Mouse (Mus musculus) ES-Bruce4 (cell line): Measurements from ENCODE around the gene Ankrd2. TPM values are rescaled to one million over a fixed set of nuclear protein-coding genes. Genes with fewer than 3 reads are reported as not detected.
A peak's percentile ranks its signal among the peaks of the same experiment; 100 is the strongest.

Experiments
- H3K27ac ChIP-seq: 2 replicates; pipeline ENCODE4 v1.5.1; 2012; ENCODE audit warnings: low read length, inconsistent platforms; ENCODE audit not compliant: insufficient read depth
- H3K27me3 ChIP-seq: 2 replicates; pipeline ENCODE4 v1.6.1; 2012; ENCODE audit warnings: mild to moderate bottlenecking, low read length, inconsistent platforms; ENCODE audit not compliant: control insufficient read depth, poor library complexity, insufficient read depth, severe bottlenecking
- H3K36me3 ChIP-seq: 2 replicates; pipeline ENCODE4 v1.6.1; 2012; ENCODE audit warnings: inconsistent platforms, mild to moderate bottlenecking, low read length, moderate library complexity; ENCODE audit not compliant: control insufficient read depth, poor library complexity, insufficient read depth, severe bottlenecking
- H3K4me1 ChIP-seq: one replicate; pipeline ENCODE4 v1.8.1; 2011; ENCODE audit warnings: low read length; ENCODE audit not compliant: control insufficient read depth, insufficient read depth
- H3K4me3 ChIP-seq: 2 replicates; pipeline ENCODE4 v1.5.1; 2011; ENCODE audit warnings: low read depth, mild to moderate bottlenecking, low read length
- H3K9ac ChIP-seq: 2 replicates; pipeline ENCODE4 v1.6.1; 2012; ENCODE audit warnings: low read depth, mild to moderate bottlenecking, inconsistent platforms; ENCODE audit not compliant: poor library complexity, severe bottlenecking
- H3K9me3 ChIP-seq: replicated peaks from 2 replicates; pipeline ENCODE4 v1.6.1; 2012; ENCODE audit warnings: mild to moderate bottlenecking, low read length, inconsistent platforms; ENCODE audit not compliant: control insufficient read depth, poor library complexity, insufficient read depth, severe bottlenecking
- CTCF ChIP-seq: IDR thresholded peaks from one replicate; pipeline ENCODE4 v1.8.1; 2011; ENCODE audit warnings: low read depth, low read length
- EP300 ChIP-seq: IDR thresholded peaks from 2 replicates; pipeline ENCODE4 v1.6.1; 2011; ENCODE audit warnings: low read depth, low read length; ENCODE audit not compliant: insufficient read depth
- POLR2A ChIP-seq: IDR thresholded peaks from one replicate; pipeline ENCODE4 v1.8.1; 2011; ENCODE audit warnings: low read length; ENCODE audit not compliant: insufficient read depth
- polyA plus RNA-seq: library from polyadenylated mRNA; stranded (reverse); fragments of >200 nt; gene quantifications from 2 replicates; pipeline ENCODE4 v1.2.4, GENCODE M21; 2011; ENCODE audit warnings: low read depth; ENCODE audit not compliant: missing spikeins, insufficient read depth, insufficient read length

Gene Ankrd2
- polyA plus RNA-seq, 1 experiment, result not detected

DNA sequence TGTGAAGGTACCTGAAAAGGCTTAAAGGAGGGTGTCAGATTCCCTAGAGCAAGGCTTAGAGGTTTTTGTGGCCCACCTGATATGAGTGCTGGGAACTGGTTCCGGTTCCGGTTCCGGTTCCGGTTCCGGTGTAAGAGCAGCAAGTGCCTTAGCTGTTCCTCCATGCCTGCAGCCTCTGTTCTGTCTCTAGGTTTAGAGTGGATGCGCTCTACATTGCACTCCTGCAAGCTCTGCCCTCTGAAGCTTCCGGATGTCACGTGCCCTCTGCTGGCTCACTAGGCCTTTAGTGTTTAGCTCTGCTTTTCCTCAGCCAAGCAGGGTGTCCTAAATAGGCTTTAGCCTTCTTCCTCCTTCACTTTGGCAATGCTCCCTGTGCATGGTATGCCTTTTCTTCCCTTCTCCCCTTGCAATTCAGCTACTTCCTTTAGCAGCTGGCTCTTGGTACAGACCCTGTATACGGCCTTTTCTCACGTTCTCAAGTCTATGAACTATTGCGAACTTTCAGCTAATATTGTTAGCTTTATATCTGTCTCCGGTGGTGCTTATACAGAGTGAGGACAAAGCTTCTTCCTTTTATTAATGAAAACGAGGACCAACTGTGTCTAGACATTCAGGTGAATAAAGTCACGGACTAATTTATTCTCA, 53.4 kb downstream of the Ankrd2 start:
- TF ChIP-seq CTCF (no peak), POLR2A (no peak), EP300 (no peak)
- Histone ChIP-seq H3K36me3 (peaks cover 2% of the 10 kb centered on the region; the same call in 1 of the 2 replicates), H3K4me1 (no peaks in the 10 kb centered on the region), H3K9me3 (no peaks in the 10 kb centered on the region), H3K4me3 (peak overlapping the region; percentile 30), H3K27me3 (no peaks in the 10 kb centered on the region), H3K9ac (peak overlapping the region; percentile 5; the same call in 1 of the 2 replicates), H3K27ac (peak overlapping the region; percentile 88)

DNA sequence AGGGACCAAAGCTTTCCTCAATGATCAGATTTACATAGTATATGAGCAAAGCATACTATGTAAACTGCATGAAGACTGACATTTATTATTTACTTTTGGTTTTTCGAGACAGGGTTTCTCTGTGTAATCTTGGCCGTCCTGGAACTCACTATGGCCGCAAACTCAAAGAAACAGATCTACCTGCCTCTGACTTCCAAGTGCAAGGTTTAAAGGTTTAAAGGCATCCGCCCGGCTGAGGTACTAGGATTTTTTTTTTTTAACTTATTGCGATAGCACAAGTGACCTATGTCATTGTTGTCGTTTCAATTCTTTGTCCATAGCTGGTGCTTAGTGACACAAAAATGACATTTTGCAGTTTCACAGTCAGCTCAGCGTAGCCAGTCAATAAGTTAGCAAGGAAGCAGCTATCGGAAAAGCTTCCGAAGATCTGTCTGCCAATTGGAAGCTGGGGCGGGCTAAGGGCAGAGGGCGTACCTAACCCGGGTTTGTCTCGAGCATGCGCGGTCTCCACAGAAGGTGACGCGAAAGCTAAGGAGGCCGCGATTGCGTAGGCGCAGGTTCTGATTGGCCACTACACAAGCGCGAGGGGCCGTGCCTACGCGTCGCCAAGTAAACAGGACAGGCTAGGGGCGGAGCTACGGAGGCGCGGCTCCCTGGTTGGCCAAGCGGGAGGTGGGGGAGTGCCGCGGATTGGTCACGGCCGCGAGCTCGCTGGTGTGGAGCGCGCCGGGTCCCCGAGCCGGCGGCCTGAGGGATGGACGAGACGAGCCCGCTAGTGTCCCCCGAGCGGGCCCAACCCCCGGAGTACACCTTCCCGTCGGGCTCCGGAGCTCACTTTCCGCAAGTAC, 54.2 kb downstream of the Ankrd2 start, which contains the start of gene Pi4k2a:
Gene Pi4k2a, plus strand, starts transcription at position 723 of the 848 bp plus-strand sequence.
- peak within 1 kb of the TSS; percentile 87 for H3K4me3 ChIP-seq
- H3K27me3 ChIP-seq, result no peaks in the 10 kb centered on the region
- peak within 1 kb of the TSS; percentile 88 for H3K27ac ChIP-seq
- H3K36me3 ChIP-seq, result peaks cover 2% of the 10 kb centered on the region; the same call in 1 of the 2 replicates
- TF ChIP-seq POLR2A (no peak), EP300 (no peak), CTCF (no peak)
- H3K4me1 ChIP-seq, result no peaks in the 10 kb centered on the region
- H3K9ac ChIP-seq, result peak within 1 kb of the TSS; percentile 91
- no peaks in the 10 kb centered on the region for H3K9me3 ChIP-seq

DNA sequence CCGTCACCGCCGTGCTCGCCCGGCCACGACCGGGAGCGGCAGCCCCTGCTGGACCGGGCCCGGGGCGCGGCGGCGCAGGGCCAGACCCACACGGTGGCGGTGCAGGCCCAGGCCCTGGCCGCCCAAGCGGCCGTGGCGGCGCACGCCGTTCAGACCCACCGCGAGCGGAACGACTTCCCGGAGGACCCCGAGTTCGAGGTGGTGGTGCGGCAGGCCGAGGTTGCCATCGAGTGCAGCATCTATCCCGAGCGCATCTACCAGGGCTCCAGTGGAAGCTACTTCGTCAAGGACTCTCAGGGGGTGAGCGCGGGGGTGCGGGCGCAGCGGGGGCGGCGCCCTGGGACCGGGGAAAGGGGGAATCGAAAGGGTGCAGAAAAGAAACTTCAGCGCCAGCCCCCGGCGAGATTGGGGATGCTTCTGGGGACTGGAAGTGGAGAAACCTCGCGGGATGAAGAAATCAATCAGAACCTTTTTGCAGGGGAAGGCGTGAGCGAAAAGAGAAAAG, 54.9 kb downstream of the Ankrd2 start:
- no peak for TF ChIP-seq EP300
- TF ChIP-seq POLR2A, result no peak
- TF ChIP-seq CTCF, result no peak
- no peaks in the 10 kb centered on the region for H3K4me1 ChIP-seq

More for the DNA sequence above, 54.9 kb downstream of the Ankrd2 start:
- no peak overlapping the region for H3K27ac ChIP-seq
- H3K27me3 ChIP-seq, result no peaks in the 10 kb centered on the region
- H3K4me3 ChIP-seq, result peak overlapping the region; percentile 87
- H3K9me3 ChIP-seq, result no peaks in the 10 kb centered on the region
- peaks cover 5% of the 10 kb centered on the region for H3K36me3 ChIP-seq
- H3K9ac ChIP-seq, result peak overlapping the region; percentile 91

Other genes starting within 250 kb of the Ankrd2 start
- gene Arhgap19, start 234.0 kb upstream of the Ankrd2 start, polyA plus RNA-seq, result 75.7 and 80.1 TPM in 2 replicates
- gene Frat1, start 206.0 kb upstream of the Ankrd2 start, polyA plus RNA-seq, result 2.1 and 2.3 TPM in 2 replicates
- 7.6 and 10.0 TPM in 2 replicates for gene Frat2, start 187.9 kb upstream of the Ankrd2 start, polyA plus RNA-seq
- 23.1 and 24.5 TPM in 2 replicates for gene Rrp12, start 139.8 kb upstream of the Ankrd2 start, polyA plus RNA-seq
- gene Pgam1, start 124.1 kb upstream of the Ankrd2 start, polyA plus RNA-seq, result 668 and 681 TPM in 2 replicates
- 52.4 and 55.8 TPM in 2 replicates for gene Exosc1, start 102.6 kb upstream of the Ankrd2 start, polyA plus RNA-seq
- gene Zdhhc16, start 102.5 kb upstream of the Ankrd2 start, polyA plus RNA-seq, result 49.7 and 64.4 TPM in 2 replicates
- gene Mms19, start 54.8 kb upstream of the Ankrd2 start, polyA plus RNA-seq, result 77.9 and 83.9 TPM in 2 replicates
- 11.1 and 13.1 TPM in 2 replicates for gene Ubtd1, start 54.2 kb upstream of the Ankrd2 start, polyA plus RNA-seq
- 0.91 and 1.2 TPM in 2 replicates for gene Hoga1, start 9.6 kb downstream of the Ankrd2 start, polyA plus RNA-seq
- gene 4933411K16Rik, start 16.2 kb downstream of the Ankrd2 start, polyA plus RNA-seq, result not detected in 2 replicates
- 18.8 and 19.6 TPM in 2 replicates for gene Morn4, start 50.4 kb downstream of the Ankrd2 start, polyA plus RNA-seq
- gene Pi4k2a, start 54.5 kb downstream of the Ankrd2 start, polyA plus RNA-seq, result 27.2 and 30.4 TPM in 2 replicates
- 44.7 and 49.2 TPM in 2 replicates for gene Avpi1, start 93.1 kb downstream of the Ankrd2 start, polyA plus RNA-seq
- gene Marveld1, start 111.4 kb downstream of the Ankrd2 start, polyA plus RNA-seq, result 15.0 and 17.7 TPM in 2 replicates
- 24.4 and 25.0 TPM in 2 replicates for gene Zfyve27, start 128.0 kb downstream of the Ankrd2 start, polyA plus RNA-seq
- gene Sfrp5, start 166.3 kb downstream of the Ankrd2 start, polyA plus RNA-seq, result 0.42 and 0.47 TPM in 2 replicates
- gene Golga7b, start 211.6 kb downstream of the Ankrd2 start, polyA plus RNA-seq, result not detected in 2 replicates